Mouse (Mus musculus) R1 (cell line): ENCODE measurements around the gene Sf3b4.

Source experiments
- DNase-seq: peaks from one replicate; pipeline ENCODE4 v3.0.0-alpha.2; 2018; ENCODE audit warnings: low read depth, low spot score

Gene Sf3b4

DNA sequence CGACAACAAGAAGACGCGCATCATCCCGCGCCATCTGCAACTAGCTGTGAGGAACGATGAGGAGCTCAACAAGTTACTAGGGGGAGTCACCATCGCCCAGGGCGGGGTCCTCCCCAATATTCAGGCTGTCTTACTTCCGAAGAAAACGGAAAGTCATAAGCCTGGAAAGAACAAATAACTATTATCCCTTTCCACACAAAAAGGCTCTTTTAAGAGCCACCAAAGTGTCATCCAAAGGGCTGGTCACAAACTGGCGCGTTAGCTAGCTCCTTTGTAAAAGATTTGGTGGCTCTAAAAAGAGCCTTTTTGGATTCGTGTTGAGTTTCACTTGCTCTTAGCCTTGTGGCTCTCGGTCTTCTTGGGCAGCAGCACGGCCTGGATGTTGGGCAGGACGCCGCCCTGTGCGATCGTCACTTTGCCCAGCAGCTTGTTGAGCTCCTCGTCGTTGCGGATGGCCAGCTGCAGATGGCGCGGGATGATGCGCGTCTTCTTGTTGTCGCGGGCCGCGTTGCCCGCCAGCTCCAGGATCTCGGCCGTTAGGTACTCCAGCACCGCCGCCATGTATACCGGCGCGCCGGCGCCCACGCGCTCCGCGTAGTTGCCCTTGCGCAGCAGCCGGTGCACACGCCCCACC lies 48.1 kb downstream of the Sf3b4 start:
- DNase-seq: peak; percentile 80

DNA sequence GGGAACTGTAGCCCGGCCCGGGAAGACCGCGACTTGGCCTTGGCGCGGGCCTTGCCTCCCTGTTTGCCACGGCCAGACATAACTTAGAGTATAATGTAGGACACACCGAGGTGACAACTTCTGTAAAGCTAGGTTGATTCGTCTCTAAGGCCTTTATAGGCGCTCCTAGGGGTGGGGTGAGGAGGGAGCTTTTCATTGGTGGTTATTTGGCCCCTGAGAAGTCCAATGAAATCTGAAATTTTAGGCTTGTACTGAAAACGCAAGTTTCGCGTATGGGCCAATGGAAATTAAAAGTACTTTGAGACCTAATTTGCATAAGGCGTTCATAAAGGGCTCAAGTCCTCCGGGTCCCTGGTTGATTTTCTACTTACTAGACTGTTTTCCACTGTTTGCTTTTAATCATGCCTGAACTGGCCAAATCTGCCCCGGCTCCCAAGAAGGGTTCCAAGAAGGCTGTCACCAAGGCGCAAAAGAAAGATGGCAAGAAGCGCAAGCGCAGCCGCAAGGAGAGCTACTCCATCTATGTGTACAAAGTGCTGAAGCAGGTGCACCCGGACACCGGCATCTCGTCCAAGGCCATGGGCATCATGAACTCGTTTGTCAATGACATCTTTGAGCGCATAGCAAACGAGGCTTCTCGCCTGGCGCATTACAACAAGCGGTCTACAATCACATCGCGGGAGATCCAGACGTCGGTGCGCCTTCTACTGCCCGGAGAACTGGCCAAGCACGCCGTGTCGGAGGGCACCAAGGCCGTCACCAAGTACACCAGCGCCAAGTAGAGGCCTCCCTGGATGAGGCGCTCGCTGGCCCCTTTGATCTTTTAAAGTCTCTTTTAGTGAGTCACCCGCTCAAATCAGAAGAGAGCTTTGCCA lies 48.9 kb downstream of the Sf3b4 start, which contains the start of the genes Hist2h2ac and Hist2h2be:
Gene Hist2h2ac, minus strand, starts transcription at position 116 of the 875 bp plus-strand sequence.
Gene Hist2h2be, plus strand, starts transcription at position 355 of the 875 bp plus-strand sequence.
- DNase-seq: peak; percentile 97

DNA sequence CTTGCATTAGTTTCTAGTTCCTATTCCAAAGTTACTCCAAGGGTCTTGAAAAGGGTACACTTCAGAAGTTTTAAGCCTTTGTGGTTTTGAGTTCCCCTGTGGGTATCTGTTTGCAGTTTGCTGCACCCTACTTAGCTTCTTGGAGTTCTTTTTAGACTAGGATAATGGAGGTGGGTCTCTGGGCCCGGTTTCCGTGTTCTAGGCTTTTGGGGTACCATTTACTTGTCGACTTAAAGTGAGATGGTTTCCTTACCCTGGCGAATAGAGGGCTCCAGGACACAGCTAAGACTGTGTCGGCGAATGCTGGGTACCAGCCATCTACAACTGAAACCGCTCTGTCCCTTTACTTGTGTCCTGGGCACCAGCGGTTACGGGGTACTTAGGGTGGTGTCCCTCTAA lies 49.5 kb downstream of the Sf3b4 start:
- no peak for DNase-seq

DNA sequence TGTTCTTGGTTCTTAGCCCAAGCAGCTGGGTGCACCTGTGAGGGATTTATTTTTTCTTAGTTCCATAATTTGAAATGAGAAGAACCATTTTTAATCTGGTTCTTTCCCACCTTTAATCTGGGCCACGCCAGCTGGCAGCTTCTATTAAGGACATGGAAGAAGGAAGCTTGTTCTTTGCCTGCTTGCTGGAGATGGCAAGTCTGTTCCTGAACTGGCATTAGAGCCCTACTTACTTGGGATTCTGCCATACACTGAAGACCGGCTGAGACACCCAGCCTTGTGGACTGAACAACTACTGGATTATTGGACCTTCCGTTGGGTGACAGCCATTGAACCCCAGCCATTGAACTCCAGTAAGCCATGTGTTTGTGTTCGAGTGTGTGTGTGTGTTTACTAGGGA lies 50.6 kb downstream of the Sf3b4 start:
- DNase-seq: no peak

DNA sequence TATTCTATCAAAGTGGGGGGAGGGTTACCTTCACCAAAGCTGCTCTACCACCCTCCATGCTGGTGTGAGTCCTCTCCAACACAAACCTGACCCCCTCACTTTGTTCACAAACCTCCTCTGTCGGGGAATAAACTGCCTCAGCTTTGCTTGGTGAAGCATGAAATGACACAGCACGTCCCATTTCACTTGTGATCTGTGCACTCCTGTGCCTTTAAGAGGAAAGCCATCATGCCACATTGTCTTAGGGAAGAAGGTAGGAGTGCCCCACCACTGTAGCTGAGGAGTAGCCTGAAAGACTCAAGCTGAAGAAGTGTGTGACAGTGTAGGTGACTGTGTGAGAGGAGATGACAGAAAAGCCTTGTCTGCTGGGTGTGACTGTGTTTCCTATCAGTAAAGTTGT lies 53.3 kb downstream of the Sf3b4 start:
- DNase-seq: no peak
